Mouse (Mus musculus) myocyte (in vitro differentiated cells): ENCODE measurements around the gene Cdc42ep1.

Source experiments
- POLR2AphosphoS2 ChIP-seq: IDR thresholded peaks from one replicate; pipeline ENCODE4 v1.6.1; 2011; ENCODE audit warnings: low read depth, control low read depth; ENCODE audit not compliant: insufficient read length
- SRF ChIP-seq: IDR thresholded peaks from one replicate; pipeline ENCODE4 v1.6.1; 2011; ENCODE audit warnings: low read depth; ENCODE audit not compliant: control insufficient read depth, insufficient read length

- TF ChIP-seq POLR2AphosphoS2 (no peak), SRF (no peak)
Observed at GRCm38 (mm10) chr15:78826213-78827204, 15.9 kb upstream of the Cdc42ep1 start.
